24 mouse cellular contexts compared by ENCODE assay signal in the genomic region with DNA sequence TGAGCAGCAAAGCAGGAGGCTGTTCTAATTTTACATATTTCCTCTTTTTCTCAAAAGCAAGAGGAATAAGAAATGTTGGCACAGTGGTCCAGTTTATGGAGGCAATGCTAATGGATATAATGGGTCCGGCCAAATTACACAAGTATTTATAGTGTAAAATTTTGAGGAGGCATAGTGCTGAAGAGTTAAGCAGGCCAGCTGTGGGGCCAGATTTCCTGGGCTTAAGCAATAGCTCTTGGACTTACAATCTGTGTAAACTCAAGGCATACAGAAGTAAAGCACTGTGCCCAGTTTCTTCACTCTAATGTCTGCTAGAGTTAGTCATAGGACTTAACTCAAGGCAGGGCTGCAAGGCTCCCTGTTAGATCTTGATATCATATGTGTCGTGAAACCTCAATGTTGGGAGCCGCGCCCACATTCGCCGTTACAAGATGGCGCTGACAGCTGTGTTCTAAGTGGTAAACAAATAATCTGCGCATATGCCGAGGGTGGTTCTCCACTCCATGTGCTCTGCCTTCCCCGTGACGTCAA.
DNase-seq lines count a peak whose midpoint lies in the region; ATAC-seq and TF ChIP-seq lines count a peak whose summit lies in the region.
"Had no signal": no experiment of that assay in that cellular context is flagged by ENCODE, and none has a peak within 500 bp of the region (broad histone marks: within the 10 kb centered on the region; RNA-seq: fewer than 3 reads in every experiment).

No protein-coding gene starts in this region.

- no peak overlapping the region for H3K27ac ChIP-seq in lung, postnatal 0 days (ENCODE audit: low read length)
- H3K27ac ChIP-seq: embryonic facial prominence, embryonic 13.5 days; forebrain, embryonic 12.5 days; hindbrain, embryonic 12.5 days; hindbrain, embryonic 15.5 days had no signal

- no peak for TF ChIP-seq EP300 in lung, postnatal 0 days (IDR thresholded peaks at IDR 0.05)

- peak; percentile 55 for ATAC-seq in frontal cortex, adult (ENCODE audit: low TSS enrichment)
- ATAC-seq in lung, postnatal 0 days, result peak; percentile 64
- ATAC-seq: activated CD4-positive, CD25-positive, alpha-beta regulatory T cell, adult 4 months; CD4-positive, CD25-positive, alpha-beta regulatory T cell, adult 4 months; forebrain, embryonic 16.5 days had no signal

- no peak for TF ChIP-seq POLR2A in lung, adult 2 months (IDR thresholded peaks at IDR 0.05; ENCODE audit: borderline replicate concordance, extremely low read depth, low read depth, low read length)

- H3K36me3 ChIP-seq in lung, postnatal 0 days (ENCODE audit: insufficient read depth, low read length), result no peaks in the 10 kb centered on the region
- H3K36me3 ChIP-seq: embryonic facial prominence, embryonic 13.5 days; forebrain, embryonic 12.5 days; hindbrain, embryonic 12.5 days; hindbrain, embryonic 15.5 days had no signal

- WGBS in lung, postnatal 0 days, result 89% methylated on average over 7 of the region's 11 CpGs
- 89% methylated on average over 9 of the region's 11 CpGs for WGBS in lung, adult 2 months

- H3K9me3 ChIP-seq in lung, postnatal 0 days (ENCODE audit: low read length), result no peaks in the 10 kb centered on the region
- H3K9me3 ChIP-seq: embryonic facial prominence, embryonic 13.5 days; forebrain, embryonic 12.5 days; hindbrain, embryonic 12.5 days; hindbrain, embryonic 15.5 days had no signal

- H3K9ac ChIP-seq in lung, postnatal 0 days (replicated peaks; ENCODE audit: low read depth), result no peak overlapping the region
- H3K9ac ChIP-seq: embryonic facial prominence, embryonic 13.5 days; forebrain, embryonic 12.5 days; hindbrain, embryonic 12.5 days; hindbrain, embryonic 15.5 days had no signal

- no peak for TF ChIP-seq CTCF in lung, postnatal 0 days (IDR thresholded peaks at IDR 0.05)
- TF ChIP-seq CTCF in lung, adult 2 months (IDR thresholded peaks at IDR 0.05; ENCODE audit: insufficient read depth, low read length), result no peak

- no peaks in the 10 kb centered on the region for H3K27me3 ChIP-seq in lung, postnatal 0 days (replicated peaks; ENCODE audit: insufficient read depth, low read length)
- H3K27me3 ChIP-seq: embryonic facial prominence, embryonic 13.5 days; forebrain, embryonic 12.5 days; hindbrain, embryonic 12.5 days; hindbrain, embryonic 15.5 days had no signal

- no peak overlapping the region for H3K4me3 ChIP-seq in lung, postnatal 0 days (ENCODE audit: low read depth, low read length)
- H3K4me3 ChIP-seq in lung, adult 2 months (replicated peaks; ENCODE audit: extremely low read depth, low read depth, low read length), result no peak overlapping the region
- H3K4me3 ChIP-seq: embryonic facial prominence, embryonic 13.5 days; forebrain, embryonic 12.5 days; hindbrain, embryonic 12.5 days; hindbrain, embryonic 15.5 days had no signal

- DNase-seq in frontal cortex, postnatal 10 days (ENCODE audit: low spot score in 2 of 2), result no peak
- peak; percentile 65 for DNase-seq in lung, postnatal 0 days (ENCODE audit: low spot score)
- DNase-seq in lung, adult 2 months, result no peak
- peak; percentile 21 for DNase-seq in adipocyte (ENCODE audit: low spot score)
- DNase-seq in fat pad, adult 2 months (ENCODE audit: extremely low read depth, low read depth, low spot score), result peak; percentile 34
- DNase-seq in cerebellum, adult 9-10 months, result no peak
- no peak for DNase-seq in layer of hippocampus, postnatal 25 days (ENCODE audit: extremely low spot score in 1 of 2, low spot score in 1 of 2)
- DNase-seq: adrenal gland, postnatal 10 days; adrenal gland, postnatal 36 days; cerebellum, adult 18-20 months; cerebellum, adult 9-11 months; cerebellum, postnatal 25 days; gastrocnemius, postnatal 10 days; gastrocnemius, postnatal 36 days; heart, adult 11 months had no signal

- H3K4me2 ChIP-seq in lung, postnatal 0 days (replicated peaks; ENCODE audit: low read depth, low read length), result no peak overlapping the region
- H3K4me2 ChIP-seq: embryonic facial prominence, embryonic 13.5 days; forebrain, embryonic 12.5 days; heart, embryonic 11.5 days; hindbrain, embryonic 12.5 days; hindbrain, embryonic 15.5 days had no signal

- no peaks in the 10 kb centered on the region for H3K4me1 ChIP-seq in lung, postnatal 0 days (ENCODE audit: insufficient read depth, low read depth, low read length)
- H3K4me1 ChIP-seq in lung, adult 2 months (ENCODE audit: control insufficient read depth, insufficient read depth, low read length), result peaks cover 3% of the 10 kb centered on the region
- H3K4me1 ChIP-seq: forebrain, embryonic 12.5 days; hindbrain, embryonic 12.5 days; hindbrain, embryonic 15.5 days had no signal

Comparison
In these comparisons a context has a peak if more than half of its experiments do, and no peak if none do; other contexts are left out.
1. DNase-seq: peak in lung, postnatal 0 days (single experiment), adipocyte (single experiment) and fat pad, adult 2 months (single experiment); none in frontal cortex, postnatal 10 days (0 of 2), lung, adult 2 months (single experiment), cerebellum, adult 9-10 months (single experiment) and layer of hippocampus, postnatal 25 days (0 of 2).